Mouse (Mus musculus): ENCODE measurements around the gene Uchl3. TPM values are rescaled to one million over a fixed set of nuclear protein-coding genes. Genes with fewer than 3 reads are reported as not detected.

The Uchl3 gene
- total RNA-seq (2021) = 10 to 100 TPM; 23.6 to 26.7 TPM
- long read RNA-seq, experiment 1, partial matches to known transcripts = 1 of 63 reads
- long read RNA-seq, experiment 1, other reads (novel, unspliced or antisense) = 62 of 63 reads
- long read RNA-seq, experiment 2, partial matches to known transcripts = 2 of 50 reads
- long read RNA-seq, experiment 2, other reads (novel, unspliced or antisense) = 48 of 50 reads

GRCm38 (mm10) chr14:101653581-101654525, at the start of gene Uchl3:
Gene Uchl3 (plus strand): TSS chr14:101653967.
- intact Hi-C loops (cut with DNase I) = loop anchor here (2.0 to 10.0 kb wide), 2 partner anchors 137 to 291 kb away; no protein-coding TSS in a partner anchor
- DNase-seq = peak; percentile 97 to 99

DNA sequence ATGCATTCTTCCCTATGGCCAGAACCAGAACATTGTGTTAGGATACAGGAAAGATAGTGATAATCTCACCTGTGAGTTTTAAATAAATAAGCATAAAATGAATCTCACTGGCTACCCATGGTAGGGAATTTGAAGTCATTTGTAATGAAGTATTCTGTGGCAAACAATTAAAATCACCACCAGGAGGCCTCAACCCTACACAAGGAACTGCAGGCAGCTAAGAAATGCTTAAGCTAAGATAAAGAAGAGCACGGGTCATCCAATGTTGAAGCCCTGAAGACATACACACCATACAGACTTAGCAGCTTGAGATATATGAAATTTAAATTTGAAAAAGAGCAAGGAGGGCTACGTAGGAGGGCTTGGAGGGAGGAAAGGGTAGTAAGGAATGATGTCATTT, 47.9 kb upstream of the Uchl3 start:
- no peak for DNase-seq
- intact Hi-C loops (cut with DNase I) = loop anchor here (5.0 kb wide), 1 partner anchor 144 kb away; no protein-coding TSS in a partner anchor

DNA sequence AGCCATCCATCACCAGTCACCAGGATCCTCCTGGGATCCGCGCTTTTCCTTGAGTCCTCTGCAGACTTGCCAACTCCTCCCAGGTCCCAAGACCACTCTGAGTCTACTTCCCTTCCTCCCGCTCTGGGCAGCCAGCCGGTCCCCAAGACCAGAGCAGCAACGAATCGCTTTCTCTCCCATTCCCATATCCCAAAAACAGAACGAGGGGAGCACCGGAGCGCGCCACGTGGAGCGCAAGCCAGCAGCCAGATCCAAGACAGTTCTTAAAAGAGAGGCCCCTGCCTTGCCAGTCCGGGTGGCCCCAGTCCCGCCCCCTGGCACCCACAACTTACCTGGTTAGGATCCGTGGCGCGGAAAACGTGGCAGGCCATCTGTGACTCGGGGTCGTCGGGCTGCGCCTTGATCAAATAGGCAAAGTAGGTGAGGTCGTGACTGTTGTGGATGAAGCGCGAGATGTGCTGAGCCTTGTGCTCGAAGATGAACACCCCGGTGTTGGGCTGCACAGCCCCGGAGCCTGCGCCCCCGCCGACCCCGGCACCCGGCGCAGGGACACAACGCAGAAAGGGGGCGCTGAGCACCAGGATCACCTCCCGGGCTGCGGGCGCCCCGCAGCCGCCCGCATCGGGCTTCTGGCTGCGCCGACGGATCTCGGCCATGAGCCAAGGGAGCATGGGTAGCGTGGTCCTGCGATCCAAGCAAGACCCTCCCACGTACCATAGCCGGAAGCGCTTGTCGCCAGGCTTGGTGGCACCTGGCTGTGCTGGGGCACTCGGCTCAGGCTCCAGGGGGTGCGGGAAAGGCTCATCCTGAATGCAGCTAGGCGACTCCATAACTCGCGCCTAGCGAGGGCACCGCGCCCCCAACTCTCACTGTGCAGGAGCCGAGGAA, 45.9 kb upstream of the Uchl3 start:
- DNase-seq = peak; percentile 29 to 41
- intact Hi-C loops (cut with DNase I) = loop anchor here (1.0 to 5.0 kb wide), 2 partner anchors 91 to 146 kb away; no protein-coding TSS in a partner anchor

DNA sequence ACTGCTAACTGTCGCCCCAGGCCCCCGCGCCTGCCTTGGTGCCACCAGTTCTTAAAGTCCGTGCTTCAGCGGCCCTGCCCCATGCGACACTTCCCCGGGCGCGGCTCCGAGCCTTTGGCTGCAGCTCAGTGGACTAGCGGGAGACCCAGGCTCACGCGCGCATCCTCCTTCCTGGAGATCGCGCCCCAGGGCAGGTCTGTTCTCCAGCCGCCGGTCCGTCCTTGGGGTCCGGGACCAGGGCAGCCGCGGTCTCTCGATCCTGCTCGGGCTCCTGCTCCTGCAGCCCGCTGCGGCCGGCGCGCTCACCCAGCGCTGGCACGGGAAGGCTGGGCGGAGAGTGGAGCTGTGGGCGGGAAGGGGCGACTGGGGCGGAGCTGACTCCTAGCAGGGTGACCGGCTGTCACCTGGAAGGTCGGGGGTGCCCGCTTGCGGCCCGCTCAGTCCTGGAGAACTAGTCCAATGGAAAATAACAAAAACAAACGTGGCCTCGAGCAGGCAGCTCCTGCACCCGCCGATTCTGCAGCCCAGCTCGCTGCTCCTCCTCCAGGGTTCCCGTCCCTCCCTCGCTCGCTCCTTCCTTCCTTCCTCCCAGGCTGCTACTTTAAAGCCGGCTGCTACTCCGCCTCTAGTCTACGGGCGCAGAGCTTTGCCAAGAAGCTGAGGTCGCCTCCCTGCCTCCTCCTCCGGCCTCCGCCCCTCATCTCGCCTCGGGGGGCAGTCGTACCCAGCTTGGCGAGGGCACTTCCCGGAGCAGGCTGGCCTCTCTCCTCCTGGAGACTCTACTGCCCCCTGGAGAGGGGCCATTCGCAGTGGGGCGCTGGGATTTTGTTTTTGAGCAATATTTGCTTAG, 45.0 kb upstream of the Uchl3 start, which contains the start of gene Tbc1d4:
Tbc1d4 (minus strand) TSS at position 673 of the 850 bp plus-strand sequence.
- DNase-seq = peak; percentile 83 to 86
- intact Hi-C loops (cut with DNase I) = loop anchor here (1.0 to 5.0 kb wide), 2 partner anchors 91 to 146 kb away; no protein-coding TSS in a partner anchor

DNA sequence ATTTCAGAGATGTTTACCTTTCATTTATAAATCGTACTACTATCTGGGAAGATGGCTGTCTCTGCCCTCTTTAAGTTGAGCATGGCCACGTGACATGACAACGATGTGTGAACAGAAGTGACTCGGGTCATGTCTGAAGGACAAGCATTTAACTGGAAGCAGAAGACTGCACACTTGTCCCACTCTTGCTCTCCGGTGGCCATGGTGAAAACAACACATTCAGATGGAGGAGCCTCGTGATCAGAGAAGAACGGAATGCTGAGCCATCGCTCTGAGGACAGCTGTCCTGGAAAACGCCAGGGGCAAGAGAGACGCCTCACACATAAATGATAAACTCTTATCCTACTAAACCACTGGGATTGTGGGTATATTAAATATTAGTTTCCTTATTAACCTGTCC, 43.1 kb upstream of the Uchl3 start:
- no peak for DNase-seq
- intact Hi-C loops (cut with DNase I) = no loop called here

DNA sequence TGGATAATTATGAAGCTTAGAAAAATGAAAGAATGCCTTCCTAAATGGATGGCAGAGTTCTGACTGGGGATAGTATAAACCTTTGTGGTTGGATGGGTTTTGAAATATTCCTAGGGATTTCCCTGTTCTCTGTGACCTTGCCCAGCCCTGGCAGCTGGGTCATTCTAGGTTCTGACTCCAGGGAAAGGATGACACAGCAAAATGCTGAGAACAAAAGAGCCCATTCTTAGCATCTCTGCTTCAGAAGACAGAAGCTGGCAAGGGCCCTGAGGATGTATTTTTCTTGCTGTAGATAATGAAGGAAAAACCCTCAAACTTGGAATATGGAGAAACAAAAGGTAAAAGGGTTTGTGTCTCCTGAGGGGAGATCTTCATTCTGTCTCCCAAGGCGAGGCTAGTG, 40.6 kb upstream of the Uchl3 start:
- intact Hi-C loops (cut with DNase I) = no loop called here
- DNase-seq = no peak

GRCm38 (mm10) chr14:101616178-101616577, 37.6 kb upstream of the Uchl3 start:
- intact Hi-C loops (cut with DNase I) = no loop called here
- no peak for DNase-seq

DNA sequence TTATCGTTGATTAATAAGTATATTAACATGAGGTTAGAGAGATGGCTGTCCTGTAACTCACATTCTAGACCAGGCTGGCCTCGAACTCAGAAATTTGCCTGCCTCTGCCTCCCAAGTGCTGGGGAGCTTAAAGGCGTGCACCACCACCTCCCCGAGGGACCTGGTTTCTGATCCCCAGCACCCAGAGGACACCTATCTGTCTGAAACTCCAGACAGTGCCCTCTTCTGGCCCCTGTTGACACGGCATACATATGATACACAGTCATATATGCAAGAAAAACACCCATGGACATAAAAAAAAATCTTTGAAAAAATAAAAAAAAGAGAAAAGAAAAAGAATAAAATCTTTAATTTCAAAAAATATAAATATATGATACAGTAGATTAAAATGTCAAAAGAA, 36.1 kb upstream of the Uchl3 start:
- intact Hi-C loops (cut with DNase I) = no loop called here
- no peak for DNase-seq

- DNase-seq = no peak
- intact Hi-C loops (cut with DNase I) = no loop called here
Measured at GRCm38 (mm10) chr14:101630548-101630947, 23.2 kb upstream of the Uchl3 start.

DNA sequence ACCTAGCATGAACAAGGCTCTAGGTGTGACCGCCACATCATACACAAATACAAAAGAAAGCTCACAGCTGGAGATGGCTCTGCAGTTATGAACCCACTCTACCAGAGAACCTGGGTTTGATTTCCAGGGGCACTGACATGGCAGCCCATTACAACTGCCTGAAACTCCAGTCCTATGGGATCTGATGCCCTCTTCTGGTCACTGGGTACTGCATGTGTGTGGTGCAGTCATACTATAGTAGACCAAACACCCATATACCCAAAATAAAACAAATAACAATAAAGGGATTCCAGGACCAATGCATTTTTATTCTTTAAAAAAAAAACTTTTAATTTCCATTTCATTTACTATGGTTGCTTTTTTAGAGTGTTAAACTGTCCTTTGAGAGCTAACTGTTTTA, 18.0 kb upstream of the Uchl3 start:
- intact Hi-C loops (cut with DNase I) = no loop called here
- no peak for DNase-seq

- DNase-seq = no peak
- intact Hi-C loops (cut with DNase I) = no loop called here
Measured at GRCm38 (mm10) chr14:101637381-101637780, 16.4 kb upstream of the Uchl3 start.

DNA sequence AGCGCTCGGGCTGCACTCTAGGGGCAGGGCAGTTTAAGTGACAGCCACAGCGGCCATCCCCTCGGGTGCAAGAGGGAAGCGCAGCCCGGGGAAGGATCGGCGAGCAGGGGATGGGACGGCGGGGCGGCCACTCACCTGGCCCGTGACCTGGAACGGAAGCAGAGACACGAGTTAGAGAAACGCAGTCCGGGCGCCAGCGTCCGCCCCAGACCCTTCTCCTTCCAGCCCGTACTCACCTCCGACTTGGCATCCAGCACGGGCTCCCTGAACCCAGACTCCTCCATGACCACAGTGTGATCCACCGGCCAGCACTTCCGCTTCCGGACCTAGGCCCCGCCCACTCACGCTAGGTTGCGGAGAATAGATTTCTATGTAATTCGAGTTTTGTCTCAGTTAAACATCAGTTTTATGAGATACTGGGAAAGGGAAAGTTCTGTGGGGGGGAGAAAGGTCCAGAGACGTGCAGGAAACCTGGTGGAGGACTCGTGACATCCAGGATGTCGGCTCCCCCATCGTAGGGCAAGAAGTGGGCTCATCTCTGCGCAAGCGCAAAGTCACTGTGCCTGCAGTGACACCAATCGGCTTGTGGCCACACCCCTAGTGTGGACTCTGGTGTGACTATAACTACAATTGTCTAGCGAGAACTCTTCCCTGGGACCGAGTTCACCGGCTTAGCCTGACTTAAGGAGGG, 13.5 kb upstream of the Uchl3 start, which contains the start of gene Commd6:
Commd6 (minus strand) TSS at position 534 of the 691 bp plus-strand sequence.
- DNase-seq = peak; percentile 90
- intact Hi-C loops (cut with DNase I) = no loop called here

DNA sequence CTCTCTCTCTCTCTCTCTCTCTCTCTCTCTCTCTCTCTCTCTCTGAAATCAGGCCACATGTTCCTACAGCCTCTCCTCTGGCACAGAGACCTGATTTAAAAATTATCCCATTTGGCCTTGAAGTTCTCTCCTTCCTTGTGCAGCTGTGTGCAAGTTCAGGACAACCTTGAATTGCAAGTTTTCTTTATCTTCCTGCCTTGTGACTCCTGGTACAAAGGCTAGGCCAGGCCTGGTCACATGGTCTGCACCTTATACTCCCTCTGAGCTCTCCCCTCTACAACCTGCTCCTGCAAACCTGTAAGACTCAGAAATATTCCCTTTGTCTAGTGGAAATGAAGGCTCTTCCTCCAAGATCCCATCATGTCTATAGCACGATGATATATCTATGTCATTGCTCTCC, 8.8 kb upstream of the Uchl3 start:
- intact Hi-C loops (cut with DNase I) = no loop called here
- no peak for DNase-seq

GRCm38 (mm10) chr14:101650551-101650950, 3.2 kb upstream of the Uchl3 start:
- DNase-seq = no peak
- intact Hi-C loops (cut with DNase I) = loop anchor here (10.0 kb wide), 1 partner anchor 294 kb away; no protein-coding TSS in a partner anchor

DNA sequence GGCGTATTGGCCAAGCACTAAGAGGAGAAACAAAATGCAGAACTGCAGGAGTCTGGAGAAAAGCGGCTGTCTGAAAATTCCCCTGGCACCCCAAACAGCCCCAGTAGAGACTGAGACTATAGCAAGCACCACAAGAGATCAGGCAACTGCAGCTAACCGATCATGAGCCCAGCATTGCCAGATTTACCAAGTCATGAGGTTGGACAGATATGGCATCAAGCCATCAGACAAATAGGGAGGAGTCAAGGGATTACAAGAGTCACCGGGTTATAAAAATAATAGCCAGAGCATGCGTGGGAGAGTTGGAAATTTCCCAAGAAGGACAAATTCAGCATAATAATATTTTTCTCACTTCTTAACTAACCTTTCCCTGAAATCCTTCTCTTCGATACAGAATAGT, 1.2 kb upstream of the Uchl3 start:
- no peak for DNase-seq
- intact Hi-C loops (cut with DNase I) = loop anchor here (2.0 to 10.0 kb wide), 2 partner anchors 136 to 292 kb away; no protein-coding TSS in a partner anchor

GRCm38 (mm10) chr14:101654526-101654909, 751 bp downstream of the Uchl3 start:
- intact Hi-C loops (cut with DNase I) = loop anchor here (10.0 kb wide), 1 partner anchor 290 kb away; no protein-coding TSS in a partner anchor
- no peak for DNase-seq

GRCm38 (mm10) chr14:101656307-101656706, 2.5 kb downstream of the Uchl3 start:
- no peak for DNase-seq
- intact Hi-C loops (cut with DNase I) = loop anchor here (10.0 kb wide), 1 partner anchor 288 kb away; no protein-coding TSS in a partner anchor

DNA sequence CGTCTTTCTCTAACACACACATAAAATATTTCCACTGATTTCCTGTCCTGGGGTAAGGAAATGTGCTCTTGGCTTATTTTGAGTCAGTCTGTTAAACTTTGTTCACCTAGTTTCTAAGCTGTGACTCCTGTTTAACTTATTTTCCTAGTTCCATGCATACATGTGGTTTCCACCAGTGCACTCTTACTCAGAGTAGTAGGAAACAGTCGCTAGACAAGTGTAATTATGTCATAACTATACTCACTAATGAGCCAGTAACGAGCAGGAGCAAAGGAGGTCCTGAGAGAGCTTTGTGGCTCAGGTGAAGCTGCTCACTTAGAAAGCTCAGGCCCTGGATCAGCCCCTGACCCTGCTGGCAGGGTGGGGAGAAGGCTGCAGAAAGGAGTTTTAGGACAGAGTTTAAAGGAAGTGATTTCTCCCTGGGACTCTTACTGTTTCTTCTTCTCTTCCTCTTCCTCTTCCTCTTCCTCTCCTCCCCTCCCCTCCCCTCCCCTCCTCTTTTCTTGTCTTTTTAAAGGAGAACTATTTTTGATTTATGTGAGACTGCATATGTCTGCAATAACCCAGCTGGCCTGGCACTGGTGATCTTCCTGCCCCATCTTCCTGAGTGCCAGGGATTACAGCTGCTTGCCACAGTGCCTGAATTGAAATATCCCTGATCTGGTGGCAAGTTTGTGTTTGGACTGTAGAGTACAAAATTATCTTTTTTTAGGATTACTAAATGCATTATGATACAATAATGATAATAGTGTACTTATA, 8.1 kb downstream of the Uchl3 start:
- DNase-seq = no peak
- intact Hi-C loops (cut with DNase I) = no loop called here

Data from heart, postnatal 14 days (tissue).